Mouse (Mus musculus) yolk sac, embryonic 10.5 days (tissue): ENCODE measurements around the gene Lbx2.

ENCODE experiments used
- DNase-seq: peaks from one replicate; pipeline ENCODE4 v3.0.0-alpha.2; 2017; ENCODE audit warnings: low spot score

Lbx2 gene

DNA sequence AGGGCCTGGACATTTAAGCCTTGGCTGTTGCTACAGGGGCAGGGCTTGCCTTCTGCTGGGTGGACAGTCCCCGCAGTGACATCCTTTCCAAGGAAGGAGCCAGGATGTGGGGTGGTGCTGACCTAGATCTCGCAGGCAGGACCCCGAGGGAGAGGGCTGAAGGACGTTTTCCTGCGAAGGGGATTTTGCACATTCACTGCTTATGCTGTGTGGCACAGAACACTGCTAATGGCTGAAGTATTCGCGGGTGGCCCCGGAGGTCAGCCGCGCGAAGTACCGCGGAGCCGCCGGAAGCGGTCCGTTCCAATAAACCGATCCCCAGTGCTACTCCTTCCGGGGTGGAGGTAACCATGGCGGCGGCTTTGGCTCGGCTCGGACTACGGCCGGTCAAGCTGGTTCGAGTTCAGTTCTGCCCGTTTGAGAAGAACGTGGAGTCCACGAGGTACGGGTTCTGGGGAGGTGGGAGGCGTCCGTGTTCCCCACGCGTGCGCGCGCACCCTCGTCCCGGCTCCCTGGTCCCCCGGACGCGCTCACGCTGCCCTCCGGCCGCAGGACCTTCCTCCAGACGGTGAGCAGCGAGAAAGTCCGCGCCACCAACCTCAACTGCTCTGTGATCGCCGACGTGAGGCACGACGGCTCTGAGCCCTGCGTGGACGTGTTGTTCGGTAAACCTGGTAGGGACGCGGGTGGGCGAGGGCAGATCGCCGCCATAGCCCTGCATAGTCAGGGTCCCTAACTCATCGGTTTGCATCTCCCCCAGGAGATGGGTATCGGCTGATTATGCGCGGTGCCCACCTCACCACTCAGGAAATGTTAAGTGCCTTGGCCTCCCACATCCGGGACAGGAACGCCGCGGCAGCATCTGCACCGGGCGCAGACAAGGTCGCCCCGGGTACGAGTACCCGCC is 22.8 kb downstream of the Lbx2 start, which contains the start of gene Mrpl53:
Gene Mrpl53, plus strand, starts transcription at position 279 of the 907 bp plus-strand sequence.
- DNase-seq = peak; percentile 83

DNA sequence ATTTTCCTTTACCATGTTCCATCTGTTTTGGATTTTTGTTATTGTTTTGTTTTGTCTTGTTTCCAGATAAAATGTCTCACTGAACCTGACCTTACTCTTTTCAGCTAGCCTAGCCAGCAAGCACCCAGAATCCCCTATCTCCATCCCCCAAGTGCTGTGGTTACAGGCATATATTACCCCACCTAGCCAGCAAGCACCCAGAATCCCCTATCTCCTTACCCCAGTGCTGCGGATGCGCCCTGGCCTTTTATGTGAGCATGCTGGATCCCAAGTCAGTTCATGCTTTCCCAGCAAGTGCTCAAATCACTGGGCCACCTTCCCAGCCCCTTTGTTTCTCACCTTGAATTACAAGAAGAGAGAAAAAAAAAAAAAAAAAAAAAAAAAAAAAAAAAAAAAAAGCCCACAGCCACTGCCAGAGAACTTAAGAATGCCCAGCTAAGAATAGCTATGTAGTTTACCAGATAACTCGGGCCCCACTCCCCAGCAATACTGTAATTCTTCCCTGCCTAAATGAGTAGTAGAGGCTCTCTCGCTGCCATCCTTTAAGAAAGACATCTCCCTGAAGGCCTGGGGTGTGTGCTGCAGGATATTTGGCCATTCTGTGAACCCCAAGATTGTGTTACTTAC is 25.5 kb downstream of the Lbx2 start:
- DNase-seq = no peak

DNA sequence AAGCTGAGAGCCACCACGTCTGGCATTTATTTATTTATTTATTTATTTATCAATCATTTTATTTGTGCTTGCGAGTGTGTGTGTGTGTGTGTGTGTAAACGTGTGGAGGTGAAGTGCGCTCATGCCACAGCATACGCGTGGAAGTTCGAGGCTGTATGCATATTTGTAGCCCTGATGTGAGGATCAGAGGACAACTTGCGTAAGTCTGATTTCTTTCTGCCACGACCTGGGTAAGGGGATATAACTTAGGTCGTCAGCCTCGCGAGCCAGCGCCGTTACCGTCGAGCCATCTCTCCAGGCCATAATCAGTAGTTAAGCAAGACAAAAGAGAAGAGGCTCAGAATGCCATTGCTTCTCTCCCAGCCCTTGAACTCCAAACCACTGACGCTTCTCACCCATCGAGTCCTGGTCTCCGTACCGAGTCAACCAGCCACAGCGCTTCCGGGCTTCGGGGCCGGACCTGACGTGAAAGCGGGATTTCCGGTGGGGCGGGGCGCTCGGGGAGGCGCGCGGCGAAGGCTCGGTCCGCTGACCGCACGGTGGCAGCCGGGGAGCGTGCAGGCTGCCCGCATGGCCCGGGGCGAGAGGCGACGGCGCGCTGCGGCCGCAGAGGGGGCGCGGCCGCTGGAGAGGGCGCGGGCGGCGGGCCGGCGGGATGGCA is 29.0 kb downstream of the Lbx2 start, which contains the start of gene Mogs:
Gene Mogs, plus strand, starts transcription at position 486 of the 661 bp plus-strand sequence.
- DNase-seq = peak; percentile 92

DNA sequence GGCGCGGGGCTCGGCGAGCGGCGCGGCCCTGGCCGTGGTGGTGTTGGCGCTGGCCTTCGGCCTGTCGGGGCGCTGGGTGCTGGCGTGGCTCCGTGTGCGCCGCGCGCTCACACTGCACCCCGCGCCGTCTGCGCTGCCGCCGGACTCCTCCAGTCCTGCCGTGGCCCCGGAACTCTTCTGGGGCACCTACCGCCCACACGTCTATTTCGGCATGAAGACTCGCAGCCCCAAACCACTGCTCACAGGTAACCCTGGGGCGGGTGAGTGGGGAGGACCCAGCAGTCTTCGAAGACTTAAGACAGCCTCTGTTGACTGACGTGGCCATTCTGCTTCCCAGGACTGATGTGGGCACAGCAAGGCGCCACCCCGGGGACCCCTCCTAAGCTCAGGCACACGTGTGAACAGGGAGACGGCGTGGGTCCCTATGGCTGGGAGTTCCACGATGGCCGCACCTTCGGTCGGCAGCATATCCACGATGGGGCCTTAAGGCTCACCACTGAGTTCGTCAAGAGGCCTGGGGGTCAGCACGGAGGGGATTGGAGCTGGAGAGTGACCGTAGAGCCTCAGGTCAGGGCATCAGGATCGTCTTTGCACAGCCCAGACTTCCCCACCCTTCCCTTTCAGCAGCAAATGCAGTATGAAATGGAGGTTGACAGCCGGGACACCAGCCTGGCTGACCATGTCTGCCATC is 29.7 kb downstream of the Lbx2 start:
- DNase-seq = no peak

DNA sequence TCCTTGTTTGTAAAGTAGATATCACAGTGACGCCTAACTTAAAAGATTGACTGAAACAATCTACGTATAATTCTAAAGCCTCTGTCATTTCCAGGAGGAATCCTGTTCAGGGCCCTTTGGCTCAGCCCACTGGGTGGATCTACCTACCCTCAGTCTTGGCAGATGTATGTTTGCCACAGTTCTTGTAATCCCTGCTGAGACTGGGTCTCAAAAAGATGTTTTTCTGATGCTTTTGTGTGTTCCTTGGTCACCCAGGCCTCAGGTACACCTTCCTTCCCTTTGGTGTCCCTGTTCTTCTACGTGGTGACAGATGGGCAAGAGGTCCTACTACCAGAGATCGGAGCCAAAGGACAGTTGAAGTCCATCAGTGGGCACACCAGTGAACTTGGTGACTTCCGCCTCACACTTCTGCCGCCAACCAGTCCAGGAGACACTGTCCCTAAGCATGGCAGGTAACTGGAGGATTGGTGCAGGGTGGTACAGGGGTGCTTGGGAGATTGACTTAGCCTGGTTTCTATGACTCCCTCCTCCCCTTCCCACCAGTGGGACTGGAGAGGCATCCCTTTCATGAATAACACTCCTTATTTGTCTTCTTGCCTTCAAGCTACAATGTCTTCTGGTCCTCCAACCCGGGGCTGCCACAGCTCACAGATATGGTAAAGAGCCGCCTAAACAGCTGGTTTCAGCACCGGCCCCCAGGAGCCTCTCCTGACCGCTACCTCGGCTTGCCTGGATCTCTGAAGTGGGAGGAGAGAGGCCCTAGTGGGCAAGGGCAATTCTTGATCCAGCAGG is 30.4 kb downstream of the Lbx2 start:
- DNase-seq = no peak

DNA sequence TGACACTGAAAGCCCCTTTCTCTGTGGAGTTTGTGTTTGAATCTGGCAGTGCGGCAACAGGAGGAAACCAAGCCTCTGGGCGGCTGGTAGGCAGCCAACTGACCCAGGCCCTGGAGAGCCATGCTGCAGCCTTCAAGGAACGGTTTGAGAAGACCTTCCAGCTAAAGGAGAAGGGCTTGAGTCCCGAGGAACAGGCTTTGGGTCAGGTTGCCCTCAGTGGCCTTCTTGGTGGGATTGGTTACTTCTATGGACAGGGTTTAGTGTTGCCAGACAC is 30.9 kb downstream of the Lbx2 start:
- DNase-seq = no peak

DNA sequence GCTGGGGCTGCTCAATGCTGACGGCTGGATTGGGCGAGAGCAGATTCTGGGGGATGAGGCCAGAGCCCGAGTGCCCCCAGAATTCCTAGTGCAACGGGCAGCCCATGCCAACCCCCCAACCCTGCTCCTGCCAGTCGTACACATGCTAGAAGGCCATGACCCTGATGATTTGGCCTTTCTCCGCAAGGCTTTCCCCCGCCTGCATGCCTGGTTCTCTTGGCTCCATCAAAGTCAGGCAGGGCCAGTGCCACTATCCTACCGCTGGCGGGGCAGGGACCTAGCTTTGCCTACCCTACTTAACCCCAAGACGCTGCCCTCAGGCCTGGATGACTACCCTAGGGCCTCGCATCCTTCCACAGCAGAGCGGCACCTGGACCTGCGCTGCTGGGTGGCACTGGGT is 31.4 kb downstream of the Lbx2 start:
- DNase-seq = no peak

DNA sequence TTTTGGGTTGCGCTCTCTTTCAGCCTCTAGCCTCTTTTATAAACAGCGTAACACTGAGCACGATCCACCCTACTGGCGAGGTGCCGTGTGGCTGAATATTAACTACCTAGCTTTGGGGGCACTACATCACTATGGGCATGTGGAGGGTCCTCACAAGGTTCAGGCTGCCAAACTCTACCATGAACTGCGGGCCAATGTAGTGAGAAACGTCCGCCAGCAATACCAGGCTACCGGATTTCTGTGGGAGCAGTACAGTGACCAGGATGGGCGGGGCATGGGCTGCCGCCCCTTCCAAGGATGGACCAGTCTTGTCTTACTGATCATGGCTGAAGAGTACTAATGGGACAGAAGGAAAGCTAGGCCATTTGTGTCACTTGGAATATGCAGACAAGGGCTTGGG is 32.2 kb downstream of the Lbx2 start:
- DNase-seq = no peak

DNA sequence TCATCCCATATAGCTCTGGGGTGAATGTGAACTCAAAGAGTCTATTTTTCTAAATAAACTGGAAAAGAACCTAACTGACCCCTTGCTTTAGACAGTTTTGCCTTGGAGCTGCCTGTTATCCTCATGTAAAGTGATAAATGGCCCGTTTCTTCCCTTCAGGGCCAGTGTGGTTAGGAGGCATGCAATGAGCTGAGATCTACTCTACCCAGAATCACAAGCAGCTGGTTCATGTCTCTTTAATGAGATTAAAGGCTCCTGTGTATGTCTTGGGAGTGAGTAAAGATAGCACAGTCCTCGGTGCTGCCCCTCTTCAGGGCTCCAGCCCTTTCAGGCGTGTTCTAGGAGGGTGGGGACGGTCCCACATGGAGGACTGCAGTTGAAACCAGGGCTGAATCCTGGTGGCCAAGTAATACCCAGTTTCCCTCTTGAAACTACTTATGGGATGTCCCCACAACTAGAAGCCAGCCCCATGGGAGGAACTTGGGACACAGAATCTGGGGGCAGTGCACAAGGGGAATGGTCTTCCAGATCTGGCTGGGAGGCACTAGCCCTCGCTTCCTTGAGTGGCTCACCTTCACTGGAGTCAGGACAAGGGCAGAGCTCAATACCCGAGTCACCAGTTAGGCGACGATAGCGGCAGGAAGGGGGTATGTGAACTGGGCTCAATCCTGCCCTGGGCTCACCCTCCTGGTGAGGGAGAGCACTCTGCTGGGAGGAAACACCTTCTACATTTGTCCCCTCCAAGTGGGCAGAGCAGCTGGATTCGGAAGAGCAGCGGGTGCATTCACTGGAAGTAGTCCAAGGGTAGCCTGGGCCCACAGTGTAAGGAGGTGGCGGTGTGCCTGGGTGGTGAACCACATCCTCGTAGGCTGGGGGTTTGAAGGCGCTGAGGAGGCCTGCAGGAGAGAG is 32.9 kb downstream of the Lbx2 start:
- no peak for DNase-seq

DNA sequence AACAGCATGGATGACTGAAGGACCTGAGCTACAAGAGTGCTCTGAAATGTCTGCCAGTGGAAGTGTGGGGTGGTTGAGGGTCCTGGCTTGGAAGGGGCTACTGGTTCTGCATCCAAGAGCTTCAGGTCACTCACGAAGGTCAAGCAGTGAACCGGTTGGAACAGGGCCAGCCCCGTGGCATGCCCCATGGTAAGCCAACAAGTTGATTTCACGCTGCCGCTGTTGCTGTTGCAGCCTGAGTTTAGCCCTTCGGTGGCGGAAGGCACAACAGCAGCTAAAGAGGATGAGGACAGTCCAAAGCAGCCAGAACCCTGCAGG is 33.5 kb downstream of the Lbx2 start:
- DNase-seq = no peak

DNA sequence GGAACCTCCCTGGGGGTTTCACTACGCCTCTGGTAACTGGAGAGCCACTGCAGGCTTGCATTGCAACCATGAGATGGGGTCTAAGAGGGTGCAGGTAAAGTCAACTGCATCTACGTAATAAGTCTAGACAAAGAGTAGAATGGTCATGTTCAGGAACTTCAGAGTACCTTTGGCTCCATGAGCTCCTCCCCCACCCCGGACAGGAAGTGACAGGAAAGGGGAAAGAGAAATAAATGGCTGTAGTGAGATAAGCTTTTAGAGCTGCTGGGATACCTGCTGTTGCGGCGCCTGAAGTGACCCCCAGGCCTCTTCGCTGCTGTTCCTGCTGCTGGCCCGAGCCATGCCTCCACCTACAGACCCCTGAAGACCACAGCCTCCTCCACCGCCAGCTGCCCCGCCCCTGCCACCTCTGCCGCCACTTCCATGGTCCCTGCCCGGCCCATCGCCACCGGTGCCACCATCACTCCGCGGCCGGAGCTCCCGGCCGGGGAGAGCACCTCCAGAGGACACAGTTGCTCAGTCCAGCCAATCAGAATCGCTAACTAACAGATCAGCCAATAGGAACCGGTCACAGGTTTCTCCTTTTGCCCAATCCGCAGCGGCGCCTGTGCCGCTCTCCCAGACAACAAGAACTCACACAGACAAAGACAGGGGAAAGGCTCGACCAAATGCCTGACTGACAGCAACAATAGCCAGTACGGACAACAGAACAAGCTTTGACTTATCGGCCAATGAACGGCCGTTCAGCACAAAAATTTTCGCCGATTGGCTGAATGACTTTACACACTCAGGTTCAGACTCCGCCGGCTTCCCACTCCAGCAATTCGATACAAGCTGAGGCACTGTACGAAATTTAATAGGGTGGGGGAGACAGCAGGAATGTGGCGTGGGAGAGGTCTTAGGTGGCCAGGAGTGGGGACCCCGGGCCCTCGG is 35.0 kb downstream of the Lbx2 start, which contains the start of gene Wbp1:
Gene Wbp1, minus strand, starts transcription at position 630 of the 933 bp plus-strand sequence.
- peak; percentile 99 for DNase-seq

DNA sequence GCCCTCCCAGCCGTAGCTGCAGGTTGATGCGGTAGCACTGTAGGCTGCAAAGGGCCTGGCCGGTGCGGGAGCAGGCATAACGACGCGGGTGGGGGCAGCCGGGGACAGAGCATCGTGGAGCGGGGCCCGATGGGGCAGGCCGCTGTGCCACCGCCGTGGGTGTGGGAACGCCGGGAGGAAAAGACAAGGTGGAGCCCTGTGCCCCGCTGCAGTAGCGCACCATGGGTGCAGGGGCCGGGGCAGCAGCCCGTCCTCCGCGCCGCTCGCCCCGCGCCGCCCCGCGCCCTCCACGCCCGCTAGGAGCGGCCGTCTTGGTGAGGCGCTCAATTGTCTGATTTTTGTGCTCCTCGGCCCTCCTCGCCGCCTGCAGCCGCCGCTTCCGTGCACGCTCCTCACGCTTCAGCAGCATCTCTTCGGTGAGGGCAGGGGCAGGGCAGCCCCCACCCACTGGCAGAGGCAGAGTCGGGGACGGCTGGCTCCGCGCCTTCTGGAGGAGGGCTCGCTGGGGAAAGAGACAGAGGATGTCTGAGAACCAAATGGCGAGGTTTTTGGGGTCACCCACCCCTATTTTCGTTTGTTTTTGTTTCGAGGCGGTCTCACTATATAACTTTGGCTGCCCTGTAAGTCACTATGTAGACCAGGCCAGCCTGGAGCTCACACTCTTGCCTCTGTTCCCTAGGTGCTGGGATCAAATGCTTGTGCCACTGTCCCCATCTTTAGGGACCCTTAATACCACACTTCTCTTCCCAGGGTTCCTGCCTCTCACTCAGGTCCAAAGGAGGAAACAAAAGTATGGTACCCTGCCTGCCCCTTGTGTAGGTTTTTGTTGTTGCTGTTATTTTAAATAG is 35.9 kb downstream of the Lbx2 start:
- DNase-seq = no peak

DNA sequence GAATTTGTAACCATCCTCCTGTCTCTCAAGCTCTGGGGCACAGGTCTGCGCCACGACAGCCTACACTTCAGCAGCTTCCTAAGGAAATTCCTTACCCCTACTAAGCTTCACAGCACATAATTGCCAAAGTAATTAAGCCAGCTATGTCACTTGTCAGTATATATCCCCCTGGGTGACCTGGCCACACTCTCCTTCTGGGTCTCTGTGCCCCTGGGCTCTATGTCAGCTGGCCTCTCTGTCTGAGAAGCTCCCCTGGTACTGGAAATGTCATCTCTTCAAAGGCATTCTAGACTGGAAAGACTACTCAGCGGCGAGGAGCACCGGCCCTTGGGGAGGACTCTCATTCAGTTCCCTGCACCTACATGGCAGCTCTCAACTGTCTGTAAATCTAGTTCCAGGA is 36.8 kb downstream of the Lbx2 start:
- no peak for DNase-seq

DNA sequence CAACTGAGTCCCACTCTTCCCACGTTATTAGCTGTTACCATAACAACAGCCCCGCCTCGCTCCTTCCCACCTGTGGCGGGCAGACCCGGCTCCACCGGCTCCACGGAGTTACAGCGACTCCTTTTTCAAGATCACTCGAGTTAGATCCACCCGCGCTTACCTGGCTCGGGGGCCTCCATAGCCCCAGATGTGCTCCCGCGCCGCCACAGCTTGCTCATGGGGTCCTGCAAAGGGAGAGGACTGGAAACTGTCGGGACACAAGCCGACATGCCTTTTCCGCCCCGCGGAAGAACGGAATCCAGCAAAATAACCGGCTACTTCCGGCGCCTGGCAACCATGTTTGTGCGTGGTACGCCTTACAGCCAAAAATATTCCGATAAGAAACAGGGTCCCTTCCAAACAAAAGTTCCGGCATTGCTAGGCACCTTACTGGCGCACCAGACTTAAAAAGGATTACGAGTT is 38.7 kb downstream of the Lbx2 start:
- peak; percentile 92 for DNase-seq

DNA sequence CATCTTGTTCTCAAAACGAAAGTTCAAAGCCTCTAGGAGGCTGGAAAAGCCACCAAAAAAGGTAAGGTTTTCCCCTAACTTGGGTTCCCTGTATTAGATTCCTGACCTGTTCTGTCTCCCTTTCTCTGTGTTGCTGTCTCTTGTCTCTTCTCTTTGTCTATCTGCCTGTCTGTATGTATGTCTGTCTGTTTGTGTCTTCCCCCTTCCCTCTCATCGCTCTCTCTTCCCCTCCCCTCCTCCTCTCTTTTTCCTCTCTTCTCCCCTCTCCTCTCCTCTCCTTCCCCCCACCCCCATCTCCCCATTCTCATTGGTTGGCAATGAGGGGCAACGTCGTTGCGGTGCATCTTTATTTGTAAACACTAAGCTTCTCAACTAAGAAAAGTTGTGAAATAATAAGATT is 39.2 kb downstream of the Lbx2 start, which contains the start of gene Ino80b:
Gene Ino80b, minus strand, starts transcription at position 101 of the 400 bp plus-strand sequence.
- DNase-seq = no peak

DNA sequence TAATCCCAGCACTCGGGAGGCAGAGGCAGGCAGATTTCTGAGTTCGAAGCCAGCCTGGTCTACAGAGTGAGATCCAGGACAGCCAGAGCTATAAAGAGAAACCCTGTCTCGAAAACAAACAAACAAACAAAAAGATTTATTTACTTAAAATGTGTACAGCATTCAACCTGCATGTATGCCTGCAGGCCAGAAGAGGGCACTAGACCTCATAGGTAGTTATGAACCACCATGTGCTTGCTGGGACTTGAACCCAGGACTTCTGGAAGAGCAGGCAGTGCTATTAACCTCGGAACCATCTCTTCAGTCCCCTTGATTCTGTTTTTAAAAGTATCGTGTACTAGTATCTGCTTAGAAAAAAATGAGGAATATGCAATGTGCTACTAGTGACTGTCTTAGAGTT is 41.3 kb downstream of the Lbx2 start:
- DNase-seq = no peak

DNA sequence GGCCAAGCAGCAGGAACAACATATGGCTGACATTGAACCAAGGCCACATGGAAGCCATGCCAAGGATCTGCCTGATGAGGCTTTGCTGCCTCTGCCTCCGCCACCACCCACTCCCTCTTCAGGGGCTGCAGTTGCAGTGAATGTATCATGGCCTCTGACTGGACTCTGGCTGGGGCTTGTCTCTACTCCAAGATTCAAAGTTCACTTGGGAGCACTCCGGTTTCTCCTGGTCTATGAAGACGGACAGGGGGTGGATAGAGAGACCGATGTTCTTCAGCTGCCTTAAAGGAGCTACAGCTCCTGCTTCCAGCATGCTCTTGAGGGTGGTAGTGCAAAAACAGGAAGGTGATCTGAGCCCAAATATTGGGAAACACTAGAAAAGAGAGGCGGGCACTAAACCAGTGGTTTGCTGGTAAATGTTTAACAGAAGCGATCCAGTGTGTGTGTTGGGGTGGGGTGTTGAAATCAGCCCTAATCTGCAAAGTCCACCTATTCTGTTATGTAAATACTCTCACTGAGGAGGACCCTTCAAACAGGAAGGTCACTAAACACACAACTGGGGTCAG is 45.4 kb downstream of the Lbx2 start:
- peak; percentile 89 for DNase-seq
